Mouse (Mus musculus): ENCODE results near the gene Spag4. TPM values are rescaled to one million over a fixed set of nuclear protein-coding genes. Genes with fewer than 3 reads are reported as not detected.

The Spag4 gene
- polyA plus RNA-seq, 2 experiments = 1.1 to 1.2 TPM

GRCm38 (mm10) chr2:156079183-156079560 lies 14.2 kb downstream of the Spag4 start:
- Histone ChIP-seq H3K4me2 (ENCODE audit: low read depth) (no peak overlapping the region), H3K4me1 (replicated peaks; ENCODE audit: control insufficient read depth in 2 of 2, insufficient read depth in 2 of 2, low read length in 1 of 2) (peaks cover 4 to 5% of the 10 kb centered on the region in 2 experiments; a peak in 2 of 4 replicates), H3K36me3 (replicated peaks; ENCODE audit: control insufficient read depth, insufficient read depth, low read depth) (peaks cover 32% of the 10 kb centered on the region), H3K9ac (replicated peaks) (no peak overlapping the region), H3K27ac (no peak overlapping the region), H3K4me3 (ENCODE audit: insufficient read depth in 1 of 2, low read depth in 2 of 2, low read length in 2 of 2) (no peak overlapping the region), H3K9me3 (ENCODE audit: control insufficient read depth, low read length) (no peaks in the 10 kb centered on the region), H3K27me3 (ENCODE audit: control insufficient read depth, insufficient read depth, low read length) (no peaks in the 10 kb centered on the region)
- no peak for TF ChIP-seq EP300 (IDR thresholded peaks at IDR 0.05; ENCODE audit: low read depth)
- no peak for TF ChIP-seq CTCF (IDR thresholded peaks at IDR 0.05; ENCODE audit: low read depth)
- DNase-seq (ENCODE audit: low read depth in 3 of 3, low spot score in 3 of 3) (no peak), ATAC-seq (ENCODE audit: insufficient read depth) (no peak)
- 77% methylated on average over 8 of the region's 8 CpGs for WGBS (ENCODE audit: insufficient replicate concordance)

GRCm38 (mm10) chr2:156079674-156080073 lies 14.7 kb downstream of the Spag4 start:
- no peak for ATAC-seq (ENCODE audit: insufficient read depth)
- Histone ChIP-seq H3K27me3 (ENCODE audit: control insufficient read depth, insufficient read depth, low read length) (no peaks in the 10 kb centered on the region), H3K4me1 (replicated peaks; ENCODE audit: control insufficient read depth in 2 of 2, insufficient read depth in 2 of 2, low read length in 1 of 2) (peaks cover 4 to 5% of the 10 kb centered on the region in 2 experiments; a peak in 2 of 4 replicates), H3K4me2 (ENCODE audit: low read depth) (no peak overlapping the region), H3K9ac (replicated peaks) (no peak overlapping the region), H3K9me3 (ENCODE audit: control insufficient read depth, low read length) (no peaks in the 10 kb centered on the region), H3K36me3 (replicated peaks; ENCODE audit: control insufficient read depth, insufficient read depth, low read depth) (peaks cover 30% of the 10 kb centered on the region), H3K4me3 (ENCODE audit: insufficient read depth in 1 of 2, low read depth in 2 of 2, low read length in 2 of 2) (no peak overlapping the region), H3K27ac (no peak overlapping the region)
- no peak for DNase-seq (ENCODE audit: low read depth in 3 of 3, low spot score in 3 of 3)
- no peak for TF ChIP-seq CTCF (IDR thresholded peaks at IDR 0.05; ENCODE audit: low read depth)
- TF ChIP-seq EP300 (IDR thresholded peaks at IDR 0.05; ENCODE audit: low read depth) = no peak
- 65% methylated on average over 4 of the region's 4 CpGs for WGBS (ENCODE audit: insufficient replicate concordance)

- Histone ChIP-seq H3K36me3 (replicated peaks; ENCODE audit: control insufficient read depth, insufficient read depth, low read depth) (peaks cover 28% of the 10 kb centered on the region), H3K9ac (replicated peaks) (no peak overlapping the region), H3K27ac (no peak overlapping the region), H3K4me1 (replicated peaks; ENCODE audit: control insufficient read depth in 2 of 2, insufficient read depth in 2 of 2, low read length in 1 of 2) (peaks cover 4 to 5% of the 10 kb centered on the region in 2 experiments; a peak in 2 of 4 replicates), H3K9me3 (ENCODE audit: control insufficient read depth, low read length) (no peaks in the 10 kb centered on the region), H3K4me3 (ENCODE audit: insufficient read depth in 1 of 2, low read depth in 2 of 2, low read length in 2 of 2) (no peak overlapping the region), H3K4me2 (ENCODE audit: low read depth) (no peak overlapping the region), H3K27me3 (ENCODE audit: control insufficient read depth, insufficient read depth, low read length) (no peaks in the 10 kb centered on the region)
- no peak for TF ChIP-seq CTCF (IDR thresholded peaks at IDR 0.05; ENCODE audit: low read depth)
- TF ChIP-seq EP300 (IDR thresholded peaks at IDR 0.05; ENCODE audit: low read depth) = no peak
- ATAC-seq (ENCODE audit: insufficient read depth) (no peak), DNase-seq (ENCODE audit: low read depth in 3 of 3, low spot score in 3 of 3) (no peak)
- 85% methylated on average over 7 of the region's 7 CpGs for WGBS (ENCODE audit: insufficient replicate concordance)
Observed at GRCm38 (mm10) chr2:156080391-156080790, 15.4 kb downstream of the Spag4 start.

DNA sequence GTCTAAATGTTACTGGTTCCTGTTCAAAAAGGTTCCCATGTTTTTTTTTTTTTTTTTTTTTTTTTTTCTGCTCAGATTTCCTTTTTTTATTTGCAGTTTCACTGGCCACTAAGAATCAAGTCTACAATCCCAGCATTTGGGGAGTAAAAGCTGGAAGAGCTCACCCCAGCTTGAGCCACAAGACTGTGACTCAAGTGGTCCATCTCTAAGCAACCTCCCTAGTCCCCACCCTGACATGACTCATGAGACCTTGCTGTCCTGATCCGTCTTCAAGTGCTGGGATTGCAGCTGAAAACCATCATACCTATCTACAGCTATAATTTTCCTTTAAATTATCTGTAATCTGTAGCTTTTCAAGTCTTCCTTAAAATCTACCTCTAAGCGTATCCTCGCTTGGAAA lies 19.6 kb downstream of the Spag4 start:
- DNase-seq (ENCODE audit: low read depth in 3 of 3, low spot score in 3 of 3) (no peak), ATAC-seq (ENCODE audit: insufficient read depth) (no peak)
- no peaks in the 10 kb centered on the region for H3K9me3 ChIP-seq (ENCODE audit: control insufficient read depth, low read length)
- H3K4me2 ChIP-seq (ENCODE audit: low read depth) = no peak overlapping the region
- peaks cover 4 to 5% of the 10 kb centered on the region in 2 experiments; a peak in 2 of 4 replicates for H3K4me1 ChIP-seq (replicated peaks; ENCODE audit: control insufficient read depth in 2 of 2, insufficient read depth in 2 of 2, low read length in 1 of 2)
- TF ChIP-seq CTCF (IDR thresholded peaks at IDR 0.05; ENCODE audit: low read depth) (no peak), EP300 (IDR thresholded peaks at IDR 0.05; ENCODE audit: low read depth) (no peak)
- H3K4me3 ChIP-seq (ENCODE audit: insufficient read depth in 1 of 2, low read depth in 2 of 2, low read length in 2 of 2) = no peak overlapping the region
- H3K9ac ChIP-seq (replicated peaks) = no peak overlapping the region
- no peaks in the 10 kb centered on the region for H3K36me3 ChIP-seq (replicated peaks; ENCODE audit: control insufficient read depth, insufficient read depth, low read depth)
- 82% methylated on average over 3 of the region's 3 CpGs for WGBS (ENCODE audit: insufficient replicate concordance)
- H3K27me3 ChIP-seq (ENCODE audit: control insufficient read depth, insufficient read depth, low read length) = no peaks in the 10 kb centered on the region
- no peak overlapping the region for H3K27ac ChIP-seq

DNA sequence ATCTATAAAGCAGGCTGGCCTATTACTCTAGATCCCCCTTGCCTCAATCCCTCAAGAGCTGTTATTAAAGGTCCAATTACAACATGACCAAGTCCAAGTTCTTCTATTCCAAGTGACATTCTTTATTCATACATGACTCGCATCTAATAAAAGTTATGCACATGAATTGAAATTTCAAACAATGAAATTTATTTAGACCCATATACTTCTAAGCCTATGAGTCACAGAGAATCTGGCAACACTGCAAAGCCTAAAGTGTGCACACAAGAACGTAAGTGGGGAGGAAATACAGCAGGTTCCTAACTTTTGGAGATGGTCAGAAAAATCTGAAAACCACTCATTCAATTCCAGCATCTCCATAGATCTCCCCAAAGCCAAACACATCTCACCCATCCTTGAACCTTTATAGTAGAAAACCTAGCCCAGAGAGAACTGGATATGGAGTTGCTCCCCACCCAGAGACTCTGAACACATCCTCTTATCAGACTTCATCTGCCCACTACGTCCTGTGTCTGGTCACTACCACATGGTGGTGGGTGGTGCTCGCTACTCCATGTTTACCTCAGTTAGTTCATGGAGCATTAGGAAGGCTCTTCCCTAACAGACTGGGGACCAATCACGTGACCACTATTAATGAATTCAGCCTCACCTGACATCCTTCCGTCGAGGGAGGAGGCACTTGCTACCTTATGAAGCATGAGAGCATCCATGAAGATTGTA lies 22.6 kb downstream of the Spag4 start:
- H3K4me1 ChIP-seq (replicated peaks; ENCODE audit: control insufficient read depth in 2 of 2, insufficient read depth in 2 of 2, low read length in 1 of 2) = peaks cover 4 to 5% of the 10 kb centered on the region in 2 experiments; a peak in 2 of 4 replicates
- H3K27me3 ChIP-seq (ENCODE audit: control insufficient read depth, insufficient read depth, low read length) = no peaks in the 10 kb centered on the region
- H3K4me2 ChIP-seq (ENCODE audit: low read depth) = no peak overlapping the region
- H3K27ac ChIP-seq = no peak overlapping the region
- ATAC-seq (ENCODE audit: insufficient read depth) (no peak), DNase-seq (ENCODE audit: low read depth in 3 of 3, low spot score in 3 of 3) (no peak)
- WGBS (ENCODE audit: insufficient replicate concordance) = 69% methylated on average over 7 of the region's 7 CpGs
- TF ChIP-seq CTCF (IDR thresholded peaks at IDR 0.05; ENCODE audit: low read depth) (no peak), EP300 (IDR thresholded peaks at IDR 0.05; ENCODE audit: low read depth) (no peak)
- H3K36me3 ChIP-seq (replicated peaks; ENCODE audit: control insufficient read depth, insufficient read depth, low read depth) = peaks cover 5% of the 10 kb centered on the region
- H3K9ac ChIP-seq (replicated peaks) = no peak overlapping the region
- H3K9me3 ChIP-seq (ENCODE audit: control insufficient read depth, low read length) = no peaks in the 10 kb centered on the region
- no peak overlapping the region for H3K4me3 ChIP-seq (ENCODE audit: insufficient read depth in 1 of 2, low read depth in 2 of 2, low read length in 2 of 2)

Data from liver, embryonic 14.5 days (tissue).